Mouse (Mus musculus): Measurements from ENCODE around the gene Scn3b. TPM values are rescaled to one million over a fixed set of nuclear protein-coding genes. Genes with fewer than 3 reads are reported as not detected.

The Scn3b gene
- 1 to 10 TPM; 8.2 to 8.9 TPM for total RNA-seq (2021)
- long read RNA-seq, experiment 1, full-length matches to known transcripts, result 10 of 12 reads
- long read RNA-seq, experiment 1, partial matches to known transcripts, result 1 of 12 reads
- long read RNA-seq, experiment 1, other reads (novel, unspliced or antisense), result 1 of 12 reads
- long read RNA-seq, experiment 2, full-length matches to known transcripts, result 6 of 11 reads
- long read RNA-seq, experiment 2, partial matches to known transcripts, result 4 of 11 reads
- long read RNA-seq, experiment 2, other reads (novel, unspliced or antisense), result 1 of 11 reads

- DNase-seq, result peak; percentile 49
These were observed at the start of gene Scn3b for GRCm38 (mm10) chr9:40269103-40269861. TSS of gene Scn3b (plus strand) at chr9:40269217.

DNA sequence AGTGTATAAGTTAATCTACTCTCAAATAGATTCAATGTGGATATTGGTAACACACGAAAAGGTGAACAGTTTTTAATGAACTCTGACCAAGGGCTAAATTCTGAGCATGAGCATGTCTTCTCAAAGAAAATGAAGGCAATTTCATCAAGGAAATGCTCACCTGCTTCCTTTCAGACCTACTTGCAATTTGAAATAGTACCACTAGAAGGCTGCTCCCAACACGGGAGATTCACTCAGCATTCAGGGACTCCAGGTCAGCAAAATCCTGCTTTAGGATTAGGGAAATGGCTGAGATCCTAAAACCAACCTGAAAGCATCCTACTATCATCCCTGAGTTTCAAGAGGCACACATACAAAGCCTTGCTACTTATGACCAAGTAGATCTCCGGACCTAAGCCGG lies 44.7 kb upstream of the Scn3b start:
- DNase-seq, result no peak

- DNase-seq, result peak; percentile 38
These were observed 40.9 kb upstream of the Scn3b start for GRCm38 (mm10) chr9:40227874-40228789.

DNA sequence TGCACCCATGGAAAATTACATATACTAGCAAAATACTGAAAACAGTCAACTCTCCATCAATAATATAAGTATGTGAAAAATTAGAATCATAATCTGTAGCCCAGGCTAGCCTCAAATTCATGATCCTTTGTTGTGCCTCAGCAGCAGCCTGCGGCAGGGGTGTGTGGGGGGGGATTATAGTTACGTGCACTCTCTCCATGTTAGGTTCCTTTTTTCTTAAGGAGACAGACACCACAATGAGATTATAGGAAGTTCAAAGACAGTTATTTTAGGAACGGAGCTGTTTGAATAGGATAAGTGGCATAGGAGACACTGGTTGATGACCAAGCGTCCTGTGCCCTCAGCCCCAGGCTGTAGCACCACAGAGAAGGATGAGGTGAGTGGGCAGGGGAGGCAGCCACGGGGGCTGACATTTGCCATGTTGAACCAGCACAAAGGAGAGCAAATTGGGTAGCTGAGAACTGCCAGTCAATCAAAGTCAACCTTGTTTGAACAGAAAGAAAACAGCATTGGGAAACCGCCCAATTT lies 40.1 kb upstream of the Scn3b start:
- DNase-seq, result no peak

- no peak for DNase-seq
These were observed 39.5 kb upstream of the Scn3b start for GRCm38 (mm10) chr9:40229479-40229878.

GRCm38 (mm10) chr9:40231019-40231418 lies 38.0 kb upstream of the Scn3b start:
- DNase-seq, result no peak

DNA sequence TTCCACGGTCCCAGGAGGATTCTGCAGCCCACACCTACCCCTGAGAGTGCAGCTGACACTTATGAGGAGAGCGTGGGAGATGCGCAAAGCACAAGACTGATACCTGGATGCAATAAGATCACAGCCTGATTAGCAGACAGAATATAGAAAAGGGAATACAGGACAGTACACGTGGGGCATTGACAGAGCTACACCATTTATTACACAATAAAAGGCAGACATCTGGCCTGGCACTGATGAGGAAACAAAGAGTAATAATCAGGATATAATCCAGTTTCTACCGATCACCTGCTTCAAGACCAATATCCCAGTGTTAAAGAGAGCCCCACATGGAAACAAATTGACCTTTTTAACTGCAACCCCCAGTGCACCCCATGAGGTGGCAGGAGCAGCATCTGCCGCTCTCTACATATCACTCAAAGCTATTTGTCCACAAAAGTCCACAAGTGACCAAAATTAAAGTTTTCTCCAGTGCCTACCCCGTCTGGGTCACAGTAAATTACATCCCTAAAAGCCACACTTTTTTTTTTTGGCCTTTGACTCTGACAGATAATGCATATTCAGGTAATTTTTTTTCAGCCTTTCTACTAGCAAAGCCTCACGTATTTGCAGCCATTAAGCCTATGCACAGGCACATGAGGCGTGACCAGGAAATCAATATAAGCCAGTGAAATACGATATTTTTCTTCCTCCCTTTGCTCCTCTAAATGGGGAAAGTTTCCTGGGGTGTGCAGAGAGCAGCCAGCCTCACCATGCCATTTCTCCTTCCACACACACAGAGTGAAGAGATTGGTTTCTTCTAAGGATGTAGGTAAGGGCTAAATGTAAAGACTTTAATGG lies 34.6 kb upstream of the Scn3b start:
- DNase-seq, result no peak

- no peak for DNase-seq
These were observed 33.8 kb upstream of the Scn3b start for GRCm38 (mm10) chr9:40235220-40235619.

DNA sequence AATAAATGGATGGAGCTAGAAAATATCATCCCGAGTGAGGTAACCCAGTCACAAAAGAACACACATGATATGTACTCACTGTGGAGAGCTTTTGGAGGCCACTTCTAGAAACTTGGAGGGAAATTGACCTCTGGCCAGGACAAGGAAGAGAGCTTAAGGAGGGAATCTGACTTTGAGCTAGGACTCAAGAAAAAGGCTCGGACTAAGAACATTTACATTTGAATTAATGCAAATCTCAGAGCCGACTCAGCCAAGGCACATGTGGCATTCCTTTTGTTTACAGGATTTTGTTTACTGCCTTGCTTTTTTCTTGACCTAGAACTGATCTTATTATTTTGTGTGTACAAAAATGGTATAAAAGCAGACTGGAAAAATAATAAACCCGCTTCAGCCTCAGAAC lies 29.3 kb upstream of the Scn3b start:
- no peak for DNase-seq

- no peak for DNase-seq
These were observed 28.7 kb upstream of the Scn3b start for GRCm38 (mm10) chr9:40240311-40240710.

GRCm38 (mm10) chr9:40241223-40241801 lies 27.7 kb upstream of the Scn3b start:
- peak; percentile 23 for DNase-seq

DNA sequence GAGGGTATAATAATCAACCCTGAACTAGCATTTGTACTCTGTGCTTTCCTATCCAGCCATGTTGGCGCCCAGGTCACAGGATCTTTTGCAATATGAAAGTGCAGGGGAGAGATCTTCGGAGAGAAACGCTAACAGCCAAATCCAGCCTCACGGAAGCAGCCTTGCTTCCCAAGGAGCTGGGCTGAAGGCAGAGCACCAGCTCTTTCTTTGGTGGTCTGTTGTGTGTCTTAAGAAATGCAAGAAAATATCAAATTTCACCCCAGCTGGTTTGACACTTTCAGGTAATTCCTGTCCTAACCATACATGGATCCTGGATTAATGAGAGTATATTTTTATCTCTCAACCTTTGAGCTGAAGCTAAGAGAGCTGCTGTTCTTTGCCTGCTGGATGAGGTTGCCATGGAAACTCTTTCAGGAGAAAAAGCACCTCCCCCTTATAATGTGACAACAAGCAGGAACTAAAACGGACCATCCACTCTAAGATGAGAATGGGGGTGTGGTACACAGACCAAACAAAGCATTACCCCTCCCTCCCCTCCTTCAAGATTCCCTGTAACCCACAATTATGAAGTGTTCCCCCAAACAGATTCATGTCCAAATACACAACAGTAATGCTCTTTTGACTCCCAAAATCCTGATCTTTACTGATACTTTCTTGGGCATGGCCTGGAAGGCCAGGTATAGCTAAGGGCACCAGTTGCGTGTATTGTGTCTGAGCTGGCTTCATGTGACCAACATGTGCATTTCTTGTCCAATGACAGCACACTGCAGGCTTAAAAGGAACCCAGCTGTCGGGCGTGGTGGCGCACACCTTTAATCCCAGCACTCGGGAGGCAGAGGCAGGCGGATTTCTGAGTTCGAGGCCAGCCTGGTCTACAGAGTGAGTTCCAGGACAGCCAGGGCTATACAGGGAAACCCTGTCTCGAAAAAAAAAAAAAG lies 26.8 kb upstream of the Scn3b start:
- no peak for DNase-seq

GRCm38 (mm10) chr9:40245466-40245865 lies 23.6 kb upstream of the Scn3b start:
- no peak for DNase-seq

- DNase-seq, result no peak
These were observed 22.9 kb upstream of the Scn3b start for GRCm38 (mm10) chr9:40245974-40246665.

DNA sequence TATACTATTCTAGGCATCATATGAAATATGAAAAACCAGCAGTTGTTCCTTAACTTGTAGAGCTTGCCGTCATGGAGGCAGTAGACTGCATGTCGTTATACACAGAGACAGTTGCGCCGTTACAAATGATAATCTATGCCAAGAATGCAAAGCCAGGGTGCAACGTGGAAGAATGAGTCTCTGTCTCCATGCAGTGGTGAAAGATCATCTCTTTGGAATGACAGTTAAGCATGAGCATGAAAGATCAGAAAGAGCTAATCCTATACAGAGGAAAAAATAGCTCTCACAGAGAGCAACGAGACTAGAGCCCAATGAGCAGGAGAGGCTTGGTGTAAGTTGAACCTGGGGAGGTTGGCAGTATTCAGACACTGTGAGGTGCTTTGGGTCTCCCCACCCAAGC lies 22.3 kb upstream of the Scn3b start:
- no peak for DNase-seq

GRCm38 (mm10) chr9:40249106-40249505 lies 19.9 kb upstream of the Scn3b start:
- no peak for DNase-seq

- no peak for DNase-seq
These were observed 16.6 kb upstream of the Scn3b start for GRCm38 (mm10) chr9:40252459-40252858.

- no peak for DNase-seq
These were observed 5.1 kb upstream of the Scn3b start for GRCm38 (mm10) chr9:40263874-40264273.

DNA sequence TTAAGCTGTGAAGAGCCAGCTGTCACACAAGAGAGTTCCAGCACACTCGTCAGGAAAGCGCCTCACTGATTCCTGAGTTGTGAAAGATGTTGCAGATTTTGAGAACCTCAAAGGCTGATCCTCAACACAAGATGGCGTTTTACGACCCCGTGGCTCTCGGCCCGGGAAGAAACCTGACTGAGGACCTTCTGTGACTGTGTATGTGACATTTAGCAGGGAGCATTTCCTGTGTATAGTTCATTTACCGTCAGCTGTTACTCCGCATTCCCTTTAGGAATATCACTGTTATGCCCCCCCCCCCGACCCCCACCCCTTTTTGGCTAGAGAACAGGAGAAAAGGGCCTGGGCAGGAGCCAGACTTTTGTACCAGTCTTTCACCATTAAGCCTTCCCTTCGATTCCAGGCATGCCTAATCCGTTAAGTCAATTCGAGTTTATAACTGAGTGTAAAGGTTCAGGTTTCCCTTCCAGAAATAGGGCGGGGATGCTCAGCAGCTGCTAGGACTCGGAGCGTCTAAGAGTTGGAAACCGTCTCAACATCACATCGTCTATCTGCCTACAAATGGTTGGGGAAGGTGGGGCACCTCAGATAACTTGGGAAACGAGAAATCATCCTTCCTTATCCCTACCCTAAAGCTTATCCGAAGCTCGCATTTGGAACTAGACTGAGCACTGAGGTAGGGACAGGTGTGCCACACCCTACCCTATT lies 823 bp upstream of the Scn3b start:
- peak; percentile 13 for DNase-seq
